Mouse (Mus musculus) heart, postnatal 0 days (tissue): ENCODE measurements at regions not wholly inside any gene's neighbourhood (a gene's known extent, or its start where the extent isn't known, plus 50 kb on each side); places are given as distances from the start of the nearest gene placed in this dataset.
A peak's percentile ranks its signal among the peaks of the same experiment; 100 is the strongest.

Experiments used
- ATAC-seq: fragments of 200-750 bp; cut with Nextera tagmentation; 2 replicates; pipeline ENCODE4 v1.8.0; 2017; ENCODE audit warnings: low read depth, moderate number of reproducible peaks, moderate library complexity; ENCODE audit not compliant: insufficient read depth
- DNase-seq: peaks from one replicate; pipeline ENCODE4 v3.0.0-alpha.2; 2016; ENCODE audit warnings: low spot score
- H3K27ac ChIP-seq: fragments of 300-500 bp; sonication (generic); 2 replicates; pipeline ENCODE4 v1.5.1; 2014; ENCODE audit warnings: low read depth, mild to moderate bottlenecking
- H3K27me3 ChIP-seq: fragments of 300-500 bp; sonication (generic); 2 replicates; pipeline ENCODE4 v1.6.1; 2014; ENCODE audit warnings: low read length, mixed read lengths; ENCODE audit not compliant: control insufficient read depth, insufficient read depth
- H3K36me3 ChIP-seq: fragments of 300-500 bp; sonication (generic); replicated peaks from 2 replicates; pipeline ENCODE4 v1.6.1; 2014; ENCODE audit warnings: low read length, mixed read lengths; ENCODE audit not compliant: control insufficient read depth, insufficient read depth
- H3K4me1 ChIP-seq: fragments of 300-500 bp; sonication (generic); 2 replicates; pipeline ENCODE4 v1.6.1; 2014; ENCODE audit warnings: antibody characterized with exemption; ENCODE audit not compliant: control insufficient read depth, insufficient read depth
- H3K4me2 ChIP-seq: fragments of 300-500 bp; sonication (generic); 2 replicates; pipeline ENCODE4 v1.6.1; 2014; ENCODE audit warnings: low read depth, mild to moderate bottlenecking, low read length, moderate library complexity
- H3K4me3 ChIP-seq: fragments of 300-500 bp; sonication (generic); 2 replicates; pipeline ENCODE4 v1.5.1; 2014; ENCODE audit warnings: low read depth, low read length
- H3K9ac ChIP-seq: fragments of 300-500 bp; sonication (generic); replicated peaks from 2 replicates; pipeline ENCODE4 v1.6.1; 2014; ENCODE audit warnings: low read depth, low read length, mixed read lengths
- H3K9me3 ChIP-seq: fragments of 300-500 bp; sonication (generic); replicated peaks from 2 replicates; pipeline ENCODE4 v1.6.1; 2016; ENCODE audit warnings: low read length; ENCODE audit not compliant: control insufficient read depth
- CTCF ChIP-seq: IDR thresholded peaks from 2 replicates; pipeline ENCODE4 v1.5.1; 2016; ENCODE audit warnings: antibody characterized with exemption, control low read depth, low read depth
- EP300 ChIP-seq: IDR thresholded peaks from 2 replicates; pipeline ENCODE4 v1.6.1; 2016; ENCODE audit warnings: antibody characterized with exemption, low read depth
- WGBS: fragments of 180-500 bp; shearing (Covaris S2); extraction: QIAGEN DNeasy Blood & Tissue Kit; methylation state at CpG from one replicate; pipeline ENCODE4 v1.1.7; 2014; 5-methylcytosine and 5-hydroxymethylcytosine counted together

- Histone ChIP-seq H3K9me3 (no peaks in the 10 kb centered on the region), H3K27ac (peak overlapping the region; percentile 63), H3K9ac (no peak overlapping the region), H3K4me2 (no peak overlapping the region), H3K27me3 (no peaks in the 10 kb centered on the region), H3K4me1 (peaks cover 35% of the 10 kb centered on the region), H3K36me3 (no peaks in the 10 kb centered on the region), H3K4me3 (no peak overlapping the region)
- WGBS, result 13% methylated on average over 5 of the region's 5 CpGs
- TF ChIP-seq EP300 (no peak), CTCF (no peak)
- peak; percentile 86 for DNase-seq
- peak; percentile 88 for ATAC-seq
Measured at GRCm38 (mm10) chr3:145705317-145705716, 53.2 kb upstream of the Ddah1 start.

- peak; percentile 33 for DNase-seq
- H3K27me3 ChIP-seq, result no peaks in the 10 kb centered on the region
- no peak overlapping the region for H3K9ac ChIP-seq
- no peak overlapping the region for H3K4me3 ChIP-seq
- H3K27ac ChIP-seq, result peak overlapping the region; percentile 63
- H3K36me3 ChIP-seq, result no peaks in the 10 kb centered on the region
- WGBS, result 19% methylated on average over 9 of the region's 9 CpGs
- TF ChIP-seq CTCF (no peak), EP300 (no peak)
- peaks cover 35% of the 10 kb centered on the region for H3K4me1 ChIP-seq
- ATAC-seq, result no peak
- no peaks in the 10 kb centered on the region for H3K9me3 ChIP-seq
- 0 out of 2 replicates have a peak overlapping the region, but pooled peaks have one; percentile 1 for H3K4me2 ChIP-seq
Measured at GRCm38 (mm10) chr3:145704054-145704453, 54.3 kb upstream of the Ccn1 start.

- Histone ChIP-seq H3K4me3 (no peak overlapping the region), H3K9me3 (no peaks in the 10 kb centered on the region), H3K4me1 (peaks cover 35% of the 10 kb centered on the region), H3K4me2 (peak overlapping the region; percentile 22), H3K36me3 (no peaks in the 10 kb centered on the region), H3K9ac (no peak overlapping the region), H3K27me3 (no peaks in the 10 kb centered on the region), H3K27ac (peak overlapping the region; percentile 63)
- peak; percentile 31; the same call in 1 of the 2 replicates for ATAC-seq
- TF ChIP-seq EP300 (no peak), CTCF (no peak)
- 10% methylated on average over 11 of the region's 11 CpGs for WGBS
- DNase-seq, result no peak
Measured at GRCm38 (mm10) chr3:145703411-145703924, 53.7 kb upstream of the Ccn1 start.

GRCm38 (mm10) chr3:145702739-145703138, 53.0 kb upstream of the Ccn1 start:
- no peak overlapping the region for H3K27ac ChIP-seq
- no peak for ATAC-seq
- H3K4me1 ChIP-seq, result peaks cover 35% of the 10 kb centered on the region
- no peaks in the 10 kb centered on the region for H3K9me3 ChIP-seq
- no peak for TF ChIP-seq EP300
- TF ChIP-seq CTCF, result no peak
- no peak overlapping the region for H3K4me3 ChIP-seq
- WGBS, result 54% methylated on average over 5 of the region's 5 CpGs
- no peak overlapping the region for H3K9ac ChIP-seq
- no peak for DNase-seq
- H3K27me3 ChIP-seq, result no peaks in the 10 kb centered on the region
- no peak overlapping the region for H3K4me2 ChIP-seq
- no peaks in the 10 kb centered on the region for H3K36me3 ChIP-seq

GRCm38 (mm10) chr3:145701945-145702344, 52.2 kb upstream of the Ccn1 start:
- ATAC-seq, result no peak
- WGBS, result 78% methylated on average over 6 of the region's 6 CpGs
- no peak overlapping the region for H3K4me3 ChIP-seq

More at GRCm38 (mm10) chr3:145701945-145702344, 52.2 kb upstream of the Ccn1 start:
- Histone ChIP-seq H3K4me1 (peaks cover 35% of the 10 kb centered on the region), H3K4me2 (no peak overlapping the region), H3K9ac (no peak overlapping the region), H3K27ac (no peak overlapping the region), H3K36me3 (no peaks in the 10 kb centered on the region), H3K27me3 (no peaks in the 10 kb centered on the region), H3K9me3 (no peaks in the 10 kb centered on the region)
- DNase-seq, result no peak
- TF ChIP-seq EP300, result no peak
- no peak for TF ChIP-seq CTCF
